Mouse (Mus musculus) ovary, postnatal 14 days (tissue): ENCODE measurements around the gene Cdkal1.

Experiments used
- DNase-seq: peaks from one replicate; pipeline ENCODE4 v3.0.0; 2022; ENCODE audit warnings: low spot score

The Cdkal1 gene

DNA sequence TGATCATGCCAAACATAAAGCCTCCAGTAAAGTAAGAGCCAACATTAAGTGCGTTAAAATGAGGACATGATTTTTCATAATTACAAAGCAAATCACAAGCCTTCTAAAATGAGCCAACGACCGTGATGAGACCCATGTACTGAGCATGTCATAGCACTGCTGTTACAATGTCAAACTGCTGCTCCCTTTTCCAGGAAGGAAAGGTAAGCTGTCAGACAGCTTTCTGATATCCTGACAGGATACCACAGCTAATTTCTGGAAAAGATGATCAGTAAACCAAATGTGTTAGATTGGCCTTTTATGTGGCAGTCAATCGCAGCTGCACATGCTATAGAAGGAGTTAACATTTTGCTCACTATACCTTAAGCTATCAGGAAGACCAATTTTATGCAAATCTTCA lies 44.7 kb downstream of the Cdkal1 start:
- DNase-seq: no peak

- DNase-seq: no peak
Observed at GRCm38 (mm10) chr13:29808383-29808782, 47.1 kb downstream of the Cdkal1 start.

- no peak for DNase-seq
Observed at GRCm38 (mm10) chr13:29807930-29808329, 47.5 kb downstream of the Cdkal1 start.

DNA sequence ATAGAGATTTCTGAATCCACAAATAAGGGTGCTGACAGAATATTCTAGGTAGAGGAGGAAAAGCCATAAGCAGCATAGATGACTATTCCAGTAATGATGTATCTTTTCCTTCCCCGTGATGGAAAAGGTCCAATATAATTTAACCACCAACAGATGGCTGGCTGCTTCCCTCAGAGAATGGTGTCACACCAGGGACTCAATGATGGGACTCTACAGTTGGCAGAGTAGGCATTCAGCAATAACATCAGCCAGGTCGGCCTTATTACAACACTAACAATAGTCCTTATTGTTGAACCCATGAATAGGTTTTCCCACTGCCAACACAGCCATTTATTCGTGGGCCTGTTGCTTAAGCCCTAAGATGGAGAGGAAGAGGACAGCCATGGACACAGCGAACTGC lies 48.6 kb downstream of the Cdkal1 start:
- no peak for DNase-seq

DNA sequence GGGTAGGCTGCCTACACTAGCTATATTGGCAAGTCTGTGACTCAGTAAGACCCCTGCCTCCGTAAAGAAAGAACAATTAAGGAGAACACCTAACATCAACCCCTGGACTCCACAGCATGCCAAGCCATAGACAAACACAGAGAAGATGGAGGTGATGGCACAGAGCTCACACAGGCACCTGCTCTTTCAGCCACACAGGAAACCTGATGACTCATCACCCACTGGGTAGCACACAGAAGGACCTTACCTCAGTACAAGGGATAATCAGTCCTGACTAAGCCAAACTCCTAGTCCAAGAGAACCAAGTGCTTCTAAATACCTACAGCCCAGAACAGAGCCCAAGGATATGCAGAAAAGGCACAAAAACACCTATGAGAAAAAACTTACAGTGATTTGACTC lies 50.2 kb downstream of the Cdkal1 start:
- DNase-seq: no peak

DNA sequence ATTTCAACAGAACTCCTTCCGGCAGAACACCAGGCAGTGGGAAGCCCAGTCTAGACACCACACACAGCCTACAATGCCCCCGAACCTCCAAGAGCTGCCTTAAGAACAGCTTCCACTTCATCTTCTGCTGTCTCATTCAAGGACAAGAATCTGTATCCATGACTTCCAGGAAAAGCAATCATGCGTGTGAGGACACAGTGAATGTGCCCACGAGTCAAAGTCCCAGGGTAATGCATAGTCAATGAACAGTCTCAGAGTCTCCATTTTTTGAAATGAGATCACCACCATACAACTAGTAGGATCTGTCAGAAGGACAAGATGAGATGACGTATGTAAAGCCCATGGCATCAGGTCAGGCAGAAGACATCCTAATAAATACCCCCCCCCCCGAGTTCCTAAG lies 51.4 kb downstream of the Cdkal1 start:
- no peak for DNase-seq

- no peak for DNase-seq
Observed at GRCm38 (mm10) chr13:29802699-29803098, 52.8 kb downstream of the Cdkal1 start.

DNA sequence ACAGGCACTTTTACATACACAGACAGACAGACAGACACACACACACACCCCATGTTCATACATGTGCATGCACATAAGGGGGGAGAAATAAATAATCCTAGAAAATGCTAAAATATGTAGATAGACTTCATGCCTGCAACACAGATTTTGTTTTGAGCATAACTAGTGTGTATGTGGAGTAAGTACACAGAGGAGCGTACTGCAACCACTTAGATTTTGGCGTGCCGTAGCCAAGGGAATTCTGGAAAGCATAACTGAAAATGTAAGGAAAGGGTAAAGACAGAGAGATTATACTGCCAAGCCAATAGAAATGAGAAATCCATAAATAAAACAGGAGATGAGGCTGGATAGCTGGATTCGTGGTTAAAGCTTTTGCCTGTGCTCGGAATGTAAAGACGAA lies 55.4 kb downstream of the Cdkal1 start:
- DNase-seq: no peak

DNA sequence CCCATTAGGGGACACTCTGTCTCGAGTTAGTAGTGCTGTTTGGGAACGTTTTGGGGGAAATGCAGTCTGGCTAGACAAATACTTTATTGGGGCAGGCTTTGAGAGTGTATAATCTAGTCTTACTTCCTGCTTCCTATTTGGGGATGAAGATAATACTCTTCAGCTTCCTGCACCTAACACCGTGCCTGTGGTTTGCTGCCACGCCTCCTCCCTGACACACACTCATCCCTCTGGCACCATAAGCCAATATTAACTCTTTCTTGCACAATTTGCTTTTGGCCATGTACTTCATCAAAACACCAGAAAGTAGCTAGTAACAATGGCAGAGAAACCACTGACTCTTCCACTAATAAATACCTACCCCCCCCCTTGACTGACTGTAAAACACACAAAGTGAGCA lies 63.4 kb downstream of the Cdkal1 start:
- no peak for DNase-seq

DNA sequence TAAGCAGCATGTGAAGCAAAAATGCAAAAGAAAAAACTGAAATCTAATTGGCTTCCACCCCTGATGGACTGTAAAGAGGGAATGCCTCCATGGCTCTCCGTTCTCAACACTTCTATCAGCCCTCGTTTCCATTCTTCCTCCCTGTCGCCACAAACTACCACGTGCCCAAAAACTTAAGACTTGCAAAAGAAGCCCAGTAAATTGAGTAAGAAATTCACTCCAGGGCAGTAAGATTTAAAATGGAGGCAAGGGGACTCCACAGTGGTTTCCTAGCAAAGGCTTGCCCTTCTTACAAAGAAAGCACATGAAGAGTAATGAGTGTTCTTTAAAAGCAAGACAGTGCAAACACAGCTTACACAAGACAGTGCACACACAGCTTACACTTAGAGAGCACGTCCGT lies 64.0 kb downstream of the Cdkal1 start:
- DNase-seq: no peak

DNA sequence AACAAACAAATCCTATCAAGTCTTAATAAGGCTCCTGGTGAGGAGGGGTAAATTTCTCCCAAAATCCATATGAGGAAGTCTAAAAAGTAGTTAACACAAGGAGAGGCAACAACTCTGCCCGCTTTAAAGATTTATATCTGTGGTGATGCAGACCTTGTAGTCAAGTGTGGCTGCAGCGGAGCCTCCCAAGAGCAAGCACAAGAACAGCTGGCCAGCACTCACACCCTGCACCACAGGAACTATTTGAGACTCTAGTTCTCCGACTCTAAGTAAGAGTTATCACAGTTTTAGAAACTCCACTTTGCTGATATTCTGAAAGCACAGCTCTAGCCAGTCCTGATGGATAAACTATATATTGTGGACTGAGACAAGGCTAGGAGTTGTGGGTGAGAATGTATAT lies 68.5 kb downstream of the Cdkal1 start:
- no peak for DNase-seq

DNA sequence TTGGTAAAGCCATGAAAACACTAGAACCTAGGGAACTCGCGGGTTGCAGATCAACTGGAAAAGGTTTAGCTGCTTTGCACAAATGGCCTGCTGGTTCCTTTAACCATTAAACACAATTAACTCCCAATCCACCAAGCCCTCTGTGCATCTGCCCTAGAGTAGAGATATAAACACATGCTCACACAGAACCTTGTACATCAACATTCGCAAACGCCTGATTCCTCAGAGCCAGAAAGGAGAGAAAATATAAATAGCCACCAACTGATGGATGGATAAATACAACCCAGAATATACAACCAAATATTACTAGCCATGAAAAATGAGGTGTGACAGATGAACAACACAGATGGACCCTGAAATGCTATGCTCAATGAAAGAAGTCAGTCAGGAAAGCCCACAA lies 70.6 kb downstream of the Cdkal1 start:
- no peak for DNase-seq

DNA sequence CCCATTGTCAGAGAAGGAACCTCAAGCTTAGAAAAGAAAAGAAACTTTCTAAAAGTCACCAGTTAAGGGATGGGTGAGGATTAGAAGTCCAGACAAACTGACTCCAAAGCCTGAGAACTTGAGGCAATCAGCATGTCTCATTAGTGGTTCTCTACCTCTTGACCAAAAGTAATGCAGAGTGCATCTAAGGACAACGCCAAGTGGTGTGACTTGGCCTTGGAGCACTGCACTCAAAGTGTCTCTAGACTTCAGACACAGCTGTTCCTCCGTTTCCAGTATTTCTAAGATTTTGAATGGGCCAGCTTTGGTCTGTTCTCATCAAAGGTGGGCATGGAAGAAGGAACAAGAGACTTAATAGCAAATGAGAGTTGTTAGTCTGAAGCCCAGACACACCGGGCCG lies 74.1 kb downstream of the Cdkal1 start:
- no peak for DNase-seq

- peak; percentile 31 for DNase-seq
Observed at GRCm38 (mm10) chr13:29780713-29781112, 74.8 kb downstream of the Cdkal1 start.

DNA sequence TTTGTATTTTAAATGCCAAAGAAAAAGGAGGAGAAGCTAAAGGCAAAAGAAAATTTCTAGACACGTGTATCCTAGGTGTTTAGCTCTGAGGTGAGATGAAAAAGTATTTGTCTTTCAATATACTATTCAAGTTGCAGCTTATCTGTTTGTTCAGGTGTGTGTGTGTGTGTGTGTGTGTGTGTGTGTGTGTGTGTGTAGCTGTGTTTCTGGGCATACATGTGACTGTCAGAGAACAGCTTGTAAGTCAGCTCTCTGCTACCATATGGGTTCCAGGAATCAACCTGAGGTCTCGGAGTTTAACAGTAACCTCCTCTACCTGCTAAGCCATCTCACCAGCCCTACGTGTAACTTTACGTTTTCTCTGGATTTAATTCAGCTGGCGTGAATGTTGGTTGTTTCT lies 76.0 kb downstream of the Cdkal1 start:
- no peak for DNase-seq

DNA sequence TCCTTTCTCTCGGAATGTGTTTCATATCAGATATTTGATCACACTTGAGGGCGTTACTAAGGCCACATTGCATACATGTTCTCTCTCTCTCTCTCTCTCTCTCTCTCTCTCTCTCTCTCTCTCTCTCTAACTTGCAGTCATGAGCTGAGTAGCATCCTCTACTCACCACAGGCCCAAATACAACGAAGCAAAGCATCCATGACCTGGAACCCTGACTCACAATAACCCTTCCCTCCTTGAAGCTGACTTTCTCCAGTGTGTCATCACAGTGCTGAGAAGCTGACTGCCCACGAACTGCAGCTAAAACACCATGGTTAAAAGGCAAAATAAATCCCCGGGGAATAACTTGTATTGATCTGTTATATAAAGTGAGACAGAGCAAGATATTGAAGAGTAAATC lies 76.4 kb downstream of the Cdkal1 start:
- no peak for DNase-seq

DNA sequence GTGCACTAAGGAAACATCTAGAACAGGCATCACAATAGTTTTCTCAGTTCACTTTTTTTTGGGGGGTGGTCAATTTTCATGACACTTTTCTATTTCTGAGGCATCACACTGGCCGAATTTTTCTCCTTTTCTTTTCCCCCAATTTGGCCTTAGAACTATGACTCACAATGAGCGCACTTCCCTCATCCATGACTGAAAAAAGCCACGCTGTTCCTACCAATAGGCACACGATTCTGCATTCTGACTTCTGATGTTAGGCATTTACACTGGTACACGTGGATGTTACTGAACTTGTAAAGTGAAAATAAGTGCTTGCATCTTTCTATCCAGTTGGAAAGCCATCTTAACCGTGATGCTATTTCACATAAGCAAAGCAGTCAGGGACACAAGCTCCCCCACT lies 77.3 kb downstream of the Cdkal1 start:
- no peak for DNase-seq

DNA sequence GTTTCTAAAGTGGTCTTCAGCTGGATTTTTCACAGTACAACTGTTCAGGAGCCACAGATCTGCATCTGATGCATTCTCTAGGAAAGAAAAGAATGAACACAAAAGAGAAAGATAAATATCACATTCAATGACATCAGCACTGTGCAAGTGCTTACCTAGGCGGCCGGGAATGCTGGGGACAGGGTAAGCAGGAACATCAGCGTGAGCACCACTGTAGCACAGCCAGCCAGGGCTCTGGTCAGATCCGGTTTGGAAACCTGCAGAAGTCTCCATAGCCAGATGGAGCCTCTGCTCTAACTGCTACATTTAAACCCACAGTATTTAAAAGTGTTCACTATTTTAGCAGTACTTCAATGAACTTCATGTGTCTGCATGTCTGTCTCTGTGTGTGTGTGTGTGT lies 78.2 kb downstream of the Cdkal1 start:
- no peak for DNase-seq

GRCm38 (mm10) chr13:29775603-29776230 lies 79.8 kb downstream of the Cdkal1 start:
- no peak for DNase-seq

DNA sequence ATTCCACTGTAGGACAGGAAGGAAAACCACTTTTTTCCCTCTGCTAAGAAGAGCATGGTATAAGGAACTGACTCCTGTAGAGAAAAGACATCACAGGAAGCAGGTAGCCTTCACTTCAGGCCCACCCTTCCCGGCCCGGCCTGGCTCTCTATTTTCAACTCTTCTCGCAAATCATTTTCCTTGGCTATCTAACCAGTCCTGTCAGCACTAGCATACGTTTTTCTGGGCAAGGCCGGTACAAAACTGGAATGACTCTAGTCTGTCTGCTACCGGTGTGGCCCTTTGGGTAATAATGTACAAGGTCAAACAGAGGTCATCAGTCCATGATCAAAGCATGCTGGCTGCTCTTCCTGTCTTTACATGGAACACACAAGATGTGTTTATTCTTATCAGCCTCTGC lies 81.9 kb downstream of the Cdkal1 start:
- DNase-seq: no peak

DNA sequence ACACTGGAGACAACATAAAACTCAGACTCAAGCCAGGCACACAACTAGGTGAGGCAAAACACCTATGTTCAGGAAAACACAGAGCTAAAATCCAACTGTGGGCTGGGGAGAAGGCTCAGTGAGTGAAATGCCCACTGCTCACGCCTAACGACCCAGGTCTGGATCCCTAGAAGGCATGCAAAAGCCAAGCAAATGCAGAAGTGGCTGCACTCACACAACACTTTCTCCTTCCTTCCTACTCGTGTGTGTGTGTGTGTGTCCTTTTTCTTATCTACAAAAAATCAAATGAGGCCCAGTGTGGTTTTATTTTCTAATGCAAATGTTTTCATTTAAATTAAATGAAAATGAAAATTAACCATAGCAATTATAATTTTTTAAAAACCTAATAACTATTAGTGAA lies 82.5 kb downstream of the Cdkal1 start:
- DNase-seq: no peak

GRCm38 (mm10) chr13:29769647-29770436 lies 85.6 kb downstream of the Cdkal1 start:
- peak; percentile 18 for DNase-seq

- DNase-seq: no peak
Observed at GRCm38 (mm10) chr13:29768104-29768503, 87.4 kb downstream of the Cdkal1 start.

GRCm38 (mm10) chr13:29767587-29767986 lies 87.9 kb downstream of the Cdkal1 start:
- no peak for DNase-seq
